Mouse (Mus musculus): Measurements from ENCODE around the gene Cd82.
A peak's percentile ranks its signal among the peaks of the same experiment; 100 is the strongest.

The Cd82 gene

GRCm38 (mm10) chr2:93415281-93415680 is 47.7 kb downstream of the Cd82 start:
- DNase-seq (ENCODE audit: low read depth, low spot score): no peak

DNA sequence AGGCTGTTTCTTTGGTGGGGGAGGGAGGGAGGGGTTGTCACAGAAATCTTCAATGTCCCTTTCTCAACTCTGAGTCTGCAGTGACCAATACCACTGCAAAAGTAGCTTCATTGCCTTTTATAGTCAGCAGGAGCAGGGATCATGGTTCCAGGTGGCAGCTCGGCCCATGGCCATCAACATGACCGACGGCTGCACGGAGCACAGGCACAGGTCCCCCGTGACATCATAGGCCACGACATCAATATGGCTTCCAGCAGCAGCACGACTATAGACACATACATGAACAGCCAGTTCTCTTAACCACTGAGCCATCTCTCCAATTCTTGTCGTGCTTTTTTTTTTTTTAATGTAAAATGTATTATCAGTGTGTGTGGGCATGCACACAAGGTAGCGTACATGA is 48.8 kb downstream of the Cd82 start:
- DNase-seq (ENCODE audit: low read depth, low spot score): no peak

GRCm38 (mm10) chr2:93413367-93414014 is 49.4 kb downstream of the Cd82 start:
- DNase-seq (ENCODE audit: low read depth, low spot score): peak; percentile 53

GRCm38 (mm10) chr2:93412101-93412500 is 50.8 kb downstream of the Cd82 start:
- no peak for DNase-seq (ENCODE audit: low read depth, low spot score)

DNA sequence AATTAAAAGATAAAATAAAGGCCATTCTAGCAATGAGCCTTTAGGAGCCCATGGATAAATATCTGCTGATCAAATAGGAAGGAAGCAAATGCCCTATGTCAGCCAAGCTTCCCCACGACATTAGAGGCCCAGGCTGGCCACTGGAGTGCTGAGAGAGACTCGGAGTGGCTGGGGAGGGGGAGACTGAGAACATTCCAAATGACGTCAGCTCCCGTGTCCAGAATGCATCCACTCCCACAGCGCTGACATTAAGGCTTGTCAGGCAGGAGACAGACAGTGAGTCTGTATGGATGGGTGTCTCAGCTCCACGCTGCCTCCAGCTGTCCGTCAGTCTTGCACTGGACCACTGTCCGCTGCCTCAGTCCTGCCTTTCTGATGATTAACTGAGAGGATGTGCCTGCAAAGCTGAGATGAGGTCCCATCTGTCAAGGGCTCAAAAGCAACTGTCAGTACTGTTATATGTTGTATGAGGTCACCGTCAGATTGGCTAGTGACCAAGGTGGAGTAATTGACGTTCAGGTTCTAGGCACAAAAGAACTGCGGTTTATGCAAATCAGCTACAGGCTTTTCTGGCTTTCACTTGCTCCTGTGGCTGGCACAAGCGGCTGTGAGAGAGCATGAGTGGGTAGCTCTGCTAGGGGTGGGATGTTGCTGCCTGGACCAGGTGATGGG is 51.9 kb downstream of the Cd82 start:
- DNase-seq (ENCODE audit: low read depth, low spot score): no peak

- DNase-seq (ENCODE audit: low read depth, low spot score): no peak
Measured at GRCm38 (mm10) chr2:93405017-93405425, 57.9 kb downstream of the Cd82 start.

- no peak for DNase-seq (ENCODE audit: low read depth, low spot score)
Measured at GRCm38 (mm10) chr2:93404169-93404568, 58.8 kb downstream of the Cd82 start.

DNA sequence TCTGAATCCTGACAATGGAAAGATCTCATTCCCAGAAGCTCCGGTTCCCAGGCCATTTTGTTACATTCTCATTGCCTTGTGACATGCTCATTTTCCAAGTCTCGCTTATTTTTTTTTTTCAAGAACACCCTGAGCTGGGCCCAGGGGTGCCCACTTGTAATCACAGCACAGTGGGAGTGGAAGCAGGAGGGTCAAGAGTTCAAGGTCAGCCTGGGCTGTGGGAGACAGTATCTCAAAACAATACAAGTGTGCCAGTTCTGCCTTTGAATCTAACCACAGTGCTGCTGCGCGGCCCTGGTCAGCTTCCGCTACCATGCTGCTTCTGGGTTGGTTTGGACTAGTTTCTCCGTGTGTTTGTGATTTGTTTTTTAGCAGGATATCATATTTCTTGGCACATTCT is 59.7 kb downstream of the Cd82 start:
- DNase-seq (ENCODE audit: low read depth, low spot score): no peak

DNA sequence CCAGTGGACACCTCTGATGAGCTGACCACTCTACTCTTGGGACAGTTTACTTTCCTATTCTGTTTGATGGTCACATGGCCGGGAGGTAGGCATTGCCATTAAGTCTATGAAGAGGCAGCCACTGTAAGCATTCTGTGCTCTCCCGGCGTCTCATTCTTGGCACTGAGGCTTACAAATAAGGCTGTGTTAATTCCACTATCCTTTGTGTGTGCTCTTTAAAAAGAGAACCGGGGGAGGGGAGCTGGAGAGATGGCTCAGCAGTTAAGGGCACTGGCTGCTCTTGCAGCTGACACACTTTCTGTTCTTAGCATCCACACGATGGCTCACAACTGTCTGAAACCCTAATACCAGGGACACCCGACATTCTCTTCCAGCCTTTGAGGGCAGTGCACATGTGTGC is 71.7 kb downstream of the Cd82 start:
- DNase-seq (ENCODE audit: low read depth, low spot score): no peak

DNA sequence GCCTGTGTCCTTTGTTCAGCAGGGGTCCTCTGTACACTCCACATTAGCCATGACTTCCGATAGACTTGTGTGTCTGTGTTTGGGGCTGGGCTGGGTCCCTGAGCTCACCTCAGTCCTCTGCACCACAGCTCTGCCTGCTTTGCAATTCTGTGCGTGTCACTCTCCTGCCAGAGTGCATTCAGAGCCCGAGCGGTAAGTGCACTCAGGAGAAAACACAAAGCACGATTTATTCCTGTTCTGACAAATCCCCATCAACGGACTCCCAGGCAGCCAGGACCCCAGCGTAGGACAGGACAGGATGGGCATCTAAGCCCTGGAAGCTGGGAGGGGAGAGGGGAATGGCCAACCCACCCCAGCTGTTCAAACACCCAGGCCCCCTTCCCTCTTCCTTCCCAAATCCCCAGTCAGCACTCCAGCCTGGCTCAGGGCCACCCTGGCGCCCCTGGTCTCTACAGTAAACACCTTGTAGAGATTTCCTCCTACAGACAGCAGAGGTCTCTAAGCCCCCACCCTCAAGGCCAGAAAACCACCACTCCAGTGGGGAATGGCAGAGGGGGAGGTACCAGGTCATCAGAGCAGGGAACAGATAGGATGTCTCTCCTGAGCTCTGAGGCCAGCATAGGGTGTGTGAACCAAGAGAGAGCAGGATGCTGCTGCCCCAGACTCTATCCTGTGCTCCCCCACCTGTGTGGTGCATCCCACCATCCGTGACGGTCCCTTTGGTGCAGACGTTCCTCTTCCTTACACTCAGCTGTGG is 72.6 kb downstream of the Cd82 start:
- DNase-seq (ENCODE audit: low read depth, low spot score): no peak

- no peak for DNase-seq (ENCODE audit: low read depth, low spot score)
Measured at GRCm38 (mm10) chr2:93386958-93387357, 76.0 kb downstream of the Cd82 start.

- no peak for DNase-seq (ENCODE audit: low read depth, low spot score)
Measured at GRCm38 (mm10) chr2:93383831-93384230, 79.1 kb downstream of the Cd82 start.

DNA sequence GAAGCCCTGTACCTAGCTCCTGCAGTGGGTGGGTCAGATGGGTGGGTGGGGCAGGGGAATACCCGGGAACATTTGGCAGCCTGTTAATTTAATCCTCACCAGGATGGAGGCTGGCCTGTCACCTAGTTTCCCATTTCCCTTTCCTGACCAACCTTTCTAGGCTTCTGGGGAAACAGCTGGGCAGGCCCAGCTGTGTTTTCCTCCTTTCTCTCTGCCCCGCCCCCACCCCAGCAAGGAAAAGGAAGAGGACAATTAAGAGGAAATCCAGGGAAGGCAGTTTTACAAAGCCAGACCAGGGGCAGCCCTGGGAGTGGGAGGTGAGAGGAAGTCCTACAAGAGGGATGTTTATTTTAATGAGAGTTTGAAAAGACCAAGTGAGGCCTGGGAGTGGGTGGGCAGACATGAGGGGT is 82.3 kb downstream of the Cd82 start:
- DNase-seq (ENCODE audit: low read depth, low spot score): no peak

GRCm38 (mm10) chr2:93377797-93378196 is 85.1 kb downstream of the Cd82 start:
- DNase-seq (ENCODE audit: low read depth, low spot score): no peak

GRCm38 (mm10) chr2:93377157-93377556 is 85.8 kb downstream of the Cd82 start:
- DNase-seq (ENCODE audit: low read depth, low spot score): no peak

DNA sequence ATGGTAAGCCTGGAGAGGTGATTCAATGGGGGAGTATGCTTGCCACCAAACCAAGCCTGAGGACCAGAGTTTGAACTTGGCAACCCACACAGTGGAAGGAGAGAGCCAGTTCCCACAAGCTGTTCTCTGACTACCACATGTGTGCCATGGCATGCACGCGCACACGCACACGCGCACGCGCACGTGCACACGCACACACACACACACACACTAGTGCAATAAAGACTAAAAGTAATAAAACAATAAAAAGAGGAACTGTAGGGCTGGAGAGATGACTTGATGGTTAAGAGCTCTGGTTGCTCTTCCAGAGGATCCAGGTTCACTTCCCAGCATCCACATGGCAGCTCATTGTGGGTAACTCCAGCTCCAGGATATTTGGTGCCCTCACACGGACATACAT is 90.1 kb downstream of the Cd82 start:
- no peak for DNase-seq (ENCODE audit: low read depth, low spot score)

GRCm38 (mm10) chr2:93372097-93372571 is 90.8 kb downstream of the Cd82 start:
- DNase-seq (ENCODE audit: low read depth, low spot score): no peak
